Mouse (Mus musculus) cerebellum, adult 9-11 months (tissue): ENCODE data around the gene Ywhaq.
"Not testable (repeated sequence)": the region's sequence is repeated elsewhere in the genome, so short reads cannot be mapped to it uniquely, and the experiment has no call there.

ENCODE experiments used
- DNase-seq: peaks from one replicate; pipeline ENCODE4 v3.0.0; 2022

Gene Ywhaq

GRCm38 (mm10) chr12:21408789-21409367 lies 8.6 kb downstream of the Ywhaq start:
- no peak for DNase-seq

- DNase-seq = no peak
These were observed 14.7 kb downstream of the Ywhaq start for GRCm38 (mm10) chr12:21402771-21403170.

GRCm38 (mm10) chr12:21386201-21386600 lies 31.2 kb downstream of the Ywhaq start:
- no peak for DNase-seq

- not testable (repeated sequence) for DNase-seq
These were observed 38.6 kb downstream of the Ywhaq start for GRCm38 (mm10) chr12:21378765-21379346.

GRCm38 (mm10) chr12:21375376-21376157 lies 41.9 kb downstream of the Ywhaq start:
- peak; percentile 19 for DNase-seq

- DNase-seq = no peak
These were observed 43.5 kb downstream of the Ywhaq start for GRCm38 (mm10) chr12:21373820-21374475.

GRCm38 (mm10) chr12:21373100-21373819 lies 44.2 kb downstream of the Ywhaq start, which contains the start of gene Adam17:
TSS of gene Adam17 (minus strand) at chr12:21373632.
- peak; percentile 96 for DNase-seq

GRCm38 (mm10) chr12:21370035-21370611 lies 47.3 kb downstream of the Ywhaq start:
- no peak for DNase-seq

- no peak for DNase-seq
These were observed 48.4 kb downstream of the Ywhaq start for GRCm38 (mm10) chr12:21369087-21369410.

GRCm38 (mm10) chr12:21368376-21369086 lies 48.9 kb downstream of the Ywhaq start:
- DNase-seq = no peak

GRCm38 (mm10) chr12:21364624-21365435 lies 52.6 kb downstream of the Ywhaq start:
- DNase-seq = no peak

- no peak for DNase-seq
These were observed 54.2 kb downstream of the Ywhaq start for GRCm38 (mm10) chr12:21363195-21363594.

- DNase-seq = no peak
These were observed 54.8 kb downstream of the Ywhaq start for GRCm38 (mm10) chr12:21362686-21363085.

GRCm38 (mm10) chr12:21353681-21354080 lies 63.8 kb downstream of the Ywhaq start:
- no peak for DNase-seq

- DNase-seq = no peak
These were observed 67.1 kb downstream of the Ywhaq start for GRCm38 (mm10) chr12:21350113-21350876.

GRCm38 (mm10) chr12:21346972-21347371 lies 70.5 kb downstream of the Ywhaq start:
- no peak for DNase-seq

- no peak for DNase-seq
These were observed 76.8 kb downstream of the Ywhaq start for GRCm38 (mm10) chr12:21340674-21341073.
